Mouse (Mus musculus): ENCODE results near the gene Rbm39.

The Rbm39 gene

DNA sequence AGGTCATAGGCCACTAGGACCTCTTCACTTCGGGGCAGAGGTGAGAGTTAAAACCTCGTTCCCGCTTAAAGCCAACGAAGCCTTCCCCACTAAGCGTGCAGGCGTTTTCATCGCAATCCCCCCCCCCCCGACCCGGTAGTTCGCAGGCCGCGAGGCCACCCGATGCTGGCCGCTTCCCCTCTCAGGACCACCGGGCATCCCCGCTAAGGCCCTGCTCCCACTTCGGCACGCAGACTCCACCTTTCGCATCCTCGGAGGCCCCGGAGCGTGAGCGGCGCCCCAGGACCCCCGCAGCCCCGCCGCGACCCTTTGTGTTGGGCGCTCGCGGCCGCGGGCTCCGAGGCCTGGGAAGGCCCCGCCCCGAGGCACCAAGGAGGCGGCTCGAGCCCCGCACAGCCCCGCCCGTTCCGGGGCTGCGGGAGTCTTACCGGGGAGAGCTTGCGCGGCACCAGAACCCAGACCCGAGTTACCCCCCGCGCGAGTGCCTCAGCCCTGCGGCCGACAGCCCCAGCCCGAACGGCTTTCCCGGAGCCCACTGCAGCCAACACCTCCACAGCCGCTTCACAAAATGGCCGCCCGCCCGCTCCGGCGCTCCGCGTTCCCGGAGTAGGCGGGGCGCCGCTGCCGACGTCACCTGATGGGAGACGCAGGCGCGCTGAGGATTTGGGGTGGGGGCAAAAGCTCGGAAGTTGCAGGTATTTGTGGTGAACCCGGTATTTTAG is 68.5 kb downstream of the Rbm39 start, which contains the start of the genes Cpne1 and Rbm12:
Gene Cpne1 (minus strand): TSS at position 608 of the 722 bp plus-strand sequence.
Gene Rbm12 (minus strand): TSS at position 621 of the 722 bp plus-strand sequence.
- peak; percentile 70 for DNase-seq (ENCODE audit: extremely low read depth, low read depth)

DNA sequence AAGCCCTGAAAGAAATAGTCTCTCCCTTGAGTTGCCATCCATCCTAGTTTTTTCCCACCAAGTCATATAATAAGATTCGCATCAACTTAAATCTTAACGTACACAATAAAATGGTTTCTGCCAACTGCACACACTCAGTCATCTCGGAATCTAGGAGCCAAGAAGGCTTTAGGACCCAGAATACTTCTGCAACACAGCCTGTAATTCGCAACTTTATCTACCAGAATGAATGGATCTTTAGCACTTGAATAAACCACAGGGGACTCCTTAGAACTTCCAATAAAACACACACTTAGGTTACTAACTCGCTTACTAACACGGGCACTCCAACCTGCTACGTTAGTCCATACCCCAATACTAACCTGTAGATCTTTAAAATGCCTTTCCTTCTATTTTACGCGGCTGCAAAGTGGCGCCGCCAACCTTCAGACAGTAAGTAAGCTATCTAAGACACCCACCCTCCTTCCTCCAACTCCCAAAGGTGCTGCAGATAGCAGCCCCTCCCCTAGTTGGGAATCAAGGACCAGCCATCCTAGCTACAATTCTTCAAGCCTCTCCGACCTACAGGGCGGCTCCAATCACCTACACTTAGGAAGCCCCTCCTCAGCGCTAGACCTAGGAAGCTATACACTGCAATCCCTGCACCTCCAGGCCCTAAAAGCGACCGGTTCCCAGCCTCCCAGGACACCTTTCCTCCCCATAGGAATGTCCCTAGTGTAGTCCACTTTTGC is 69.2 kb downstream of the Rbm39 start:
- peak; percentile 55 for DNase-seq (ENCODE audit: extremely low read depth, low read depth)
